In the genomic region with DNA sequence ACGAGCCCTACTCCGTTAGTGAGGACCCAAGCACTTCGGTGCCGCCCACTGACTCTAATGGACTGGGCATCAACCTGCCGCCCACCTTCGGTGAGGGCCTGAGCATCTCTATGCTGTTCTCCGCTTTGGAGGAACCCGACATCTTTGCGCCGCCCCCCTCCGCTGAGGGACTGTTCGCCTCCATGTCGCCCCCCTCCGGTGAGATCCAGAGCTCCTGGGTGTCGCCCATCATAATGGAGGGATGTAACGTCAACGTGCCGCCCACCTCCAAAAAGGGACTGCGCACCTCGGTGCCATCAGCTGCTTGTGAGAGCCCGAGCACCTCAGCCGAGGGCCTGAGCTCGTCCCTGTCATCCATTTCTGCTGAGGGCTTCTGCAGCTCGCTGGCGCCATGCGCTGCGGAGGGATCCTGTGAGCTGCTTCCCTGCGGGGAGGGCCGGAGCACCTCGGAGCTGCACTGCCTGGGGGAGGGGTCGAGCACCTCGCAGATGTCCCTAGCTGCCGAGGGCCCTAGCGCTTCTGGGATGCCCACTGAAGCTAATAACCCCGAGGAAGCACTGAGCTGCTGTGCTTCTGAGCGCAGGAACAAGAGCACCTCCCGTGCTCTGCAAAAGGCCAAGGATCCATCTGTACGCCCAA, we compare ENCODE assay signal across 8 mouse cellular contexts. TPM values are rescaled to one million over a fixed set of nuclear protein-coding genes. Genes with fewer than 3 reads are reported as not detected.
DNase-seq lines count a peak whose midpoint lies in the region; ATAC-seq lines count a peak whose summit lies in the region.

No protein-coding gene starts in this region.

- no peaks in the 10 kb centered on the region for H3K36me3 ChIP-seq in forebrain, embryonic 12.5 days (replicated peaks)
- H3K36me3 ChIP-seq in heart, embryonic 16.5 days (ENCODE audit: control insufficient read depth, insufficient read depth): no peaks in the 10 kb centered on the region
- no peaks in the 10 kb centered on the region for H3K36me3 ChIP-seq in liver, embryonic 13.5 days
- H3K36me3 ChIP-seq in stomach, embryonic 16.5 days (ENCODE audit: control insufficient read depth, insufficient read depth, low read length): no peaks in the 10 kb centered on the region

- H3K9me3 ChIP-seq in forebrain, embryonic 12.5 days: no peaks in the 10 kb centered on the region
- H3K9me3 ChIP-seq in heart, embryonic 16.5 days (replicated peaks; ENCODE audit: control insufficient read depth, low read length): no peaks in the 10 kb centered on the region
- no peaks in the 10 kb centered on the region for H3K9me3 ChIP-seq in liver, embryonic 13.5 days (replicated peaks)
- H3K9me3 ChIP-seq in stomach, embryonic 16.5 days (replicated peaks; ENCODE audit: control insufficient read depth, low read length): no peaks in the 10 kb centered on the region

- H3K27ac ChIP-seq in forebrain, embryonic 12.5 days: no peak overlapping the region
- no peak overlapping the region for H3K27ac ChIP-seq in heart, embryonic 16.5 days (ENCODE audit: low read length)
- H3K27ac ChIP-seq in liver, embryonic 13.5 days: no peak overlapping the region
- H3K27ac ChIP-seq in stomach, embryonic 16.5 days (ENCODE audit: low read length): no peak overlapping the region

- 19% methylated on average over 38 of the region's 38 CpGs for WGBS in forebrain, embryonic 12.5 days
- WGBS in heart, embryonic 16.5 days: 12% methylated on average over 38 of the region's 38 CpGs
- WGBS in liver, embryonic 13.5 days (ENCODE audit: insufficient replicate concordance): 17% methylated on average over 38 of the region's 38 CpGs
- WGBS in stomach, embryonic 16.5 days: 11% methylated on average over 38 of the region's 38 CpGs

- peaks cover 57% of the 10 kb centered on the region for H3K27me3 ChIP-seq in forebrain, embryonic 12.5 days
- peaks cover 12% of the 10 kb centered on the region for H3K27me3 ChIP-seq in heart, embryonic 16.5 days (ENCODE audit: control insufficient read depth, insufficient read depth, low read length)
- peaks cover 37% of the 10 kb centered on the region for H3K27me3 ChIP-seq in liver, embryonic 13.5 days
- peaks cover 20% of the 10 kb centered on the region; the same call in 1 of the 2 replicates for H3K27me3 ChIP-seq in stomach, embryonic 16.5 days (ENCODE audit: control insufficient read depth, insufficient read depth, low read length)

- H3K4me2 ChIP-seq in forebrain, embryonic 12.5 days: peak overlapping the region; percentile 60
- peak overlapping the region; percentile 79 for H3K4me2 ChIP-seq in heart, embryonic 16.5 days (ENCODE audit: low read depth, low read length)
- H3K4me2 ChIP-seq in liver, embryonic 13.5 days: peak overlapping the region; percentile 88
- H3K4me2 ChIP-seq in stomach, embryonic 16.5 days (ENCODE audit: low read depth, low read length): peak overlapping the region; percentile 74

- H3K9ac ChIP-seq in forebrain, embryonic 12.5 days: peak overlapping the region; percentile 71
- H3K9ac ChIP-seq in heart, embryonic 16.5 days (ENCODE audit: low read length): peak overlapping the region; percentile 73
- H3K9ac ChIP-seq in liver, embryonic 13.5 days: peak overlapping the region; percentile 62; the same call in 1 of the 2 replicates
- H3K9ac ChIP-seq in stomach, embryonic 16.5 days (ENCODE audit: low read length): peak overlapping the region; percentile 72

- H3K4me1 ChIP-seq in forebrain, embryonic 12.5 days: 0 out of 2 replicates have a peak, but pooled peaks cover 3% of the 10 kb centered on the region
- H3K4me1 ChIP-seq in heart, embryonic 16.5 days (ENCODE audit: control insufficient read depth, insufficient read depth, low read length): no peaks in the 10 kb centered on the region
- peaks cover 7% of the 10 kb centered on the region; the same call in 1 of the 2 replicates for H3K4me1 ChIP-seq in liver, embryonic 13.5 days (replicated peaks)
- H3K4me1 ChIP-seq in stomach, embryonic 16.5 days (ENCODE audit: control insufficient read depth, insufficient read depth, low read length): no peaks in the 10 kb centered on the region

- peak; percentile 13 for DNase-seq in c-Kit-positive CD71-positive TER-119-positive erythroid progenitor cells, embryonic 14.5 days (ENCODE audit: low spot score)
- peak; percentile 68 to 71 for DNase-seq in kidney, postnatal 25 days
- peak; percentile 33 for DNase-seq in liver, embryonic 13.5 days
- peak; percentile 54 to 65 for DNase-seq in natural killer cell, adult 2 months (ENCODE audit: low spot score in 2 of 2)

- ATAC-seq in CD4-positive, CD25-positive, alpha-beta regulatory T cell, adult 4 months: peak; percentile 82
- ATAC-seq in forebrain, embryonic 12.5 days (ENCODE audit: low FRiP score): peak; percentile 87
- peak; percentile 77 for ATAC-seq in heart, embryonic 16.5 days (replicated peaks; ENCODE audit: extremely low read depth, insufficient read depth, low FRiP score)
- peak; percentile 59; the same call in 1 of the 2 replicates for ATAC-seq in liver, embryonic 13.5 days (ENCODE audit: low read depth)
- peak; percentile 65; the same call in 1 of the 2 replicates for ATAC-seq in stomach, embryonic 16.5 days (ENCODE audit: insufficient read depth, low FRiP score)

- peak overlapping the region; percentile 58 for H3K4me3 ChIP-seq in forebrain, embryonic 12.5 days (replicated peaks)
- H3K4me3 ChIP-seq in heart, embryonic 16.5 days (ENCODE audit: low read length): peak overlapping the region; percentile 65
- peak overlapping the region; percentile 61 for H3K4me3 ChIP-seq in liver, embryonic 13.5 days (replicated peaks)
- H3K4me3 ChIP-seq in stomach, embryonic 16.5 days (replicated peaks; ENCODE audit: low read length): peak overlapping the region; percentile 60

RNA-seq across cellular contexts. Expression of gene Magee1, which starts 1.2 kb away (rescaled TPM):
- polyA plus RNA-seq in CD4-positive, CD25-positive, alpha-beta regulatory T cell, adult 4 months (2017; shearing (Covaris generic)): 1 to 10 TPM; 2.6 to 3.4 TPM
- 69.6 and 76.6 TPM in 2 replicates for polyA plus RNA-seq in forebrain, embryonic 12.5 days (2016; fragmentation: Nextera tagmentation; extraction: Ambion mirVana)
- polyA plus RNA-seq in heart, embryonic 16.5 days (2015; fragmentation: Nextera tagmentation; extraction: Ambion mirVana): 12.4 and 14.0 TPM in 2 replicates
- 2.1 and 2.5 TPM in 2 replicates for polyA plus RNA-seq in liver, embryonic 13.5 days (2015; fragmentation: Nextera tagmentation; extraction: Ambion mirVana)
- polyA plus RNA-seq in stomach, embryonic 16.5 days (2015; fragmentation: Nextera tagmentation; extraction: Ambion mirVana): 24.1 and 27.0 TPM in 2 replicates

RNA-seq across cellular contexts. Expression of gene Pbdc1, which starts 41.8 kb away (rescaled TPM):
- 10 to 100 TPM; 30.6 to 38.5 TPM for polyA plus RNA-seq in CD4-positive, CD25-positive, alpha-beta regulatory T cell, adult 4 months (2017; shearing (Covaris generic))
- 60.3 and 62.8 TPM in 2 replicates for polyA plus RNA-seq in forebrain, embryonic 12.5 days (2016; fragmentation: Nextera tagmentation; extraction: Ambion mirVana)
- 34.3 and 37.2 TPM in 2 replicates for polyA plus RNA-seq in heart, embryonic 16.5 days (2015; fragmentation: Nextera tagmentation; extraction: Ambion mirVana)
- polyA plus RNA-seq in liver, embryonic 13.5 days (2015; fragmentation: Nextera tagmentation; extraction: Ambion mirVana): 54.0 and 61.4 TPM in 2 replicates
- 55.6 and 57.4 TPM in 2 replicates for polyA plus RNA-seq in stomach, embryonic 16.5 days (2015; fragmentation: Nextera tagmentation; extraction: Ambion mirVana)

Comparison
In these comparisons a context has a peak if more than half of its experiments do, and no peak if none do; other contexts are left out.
1. DNase-seq: peak in every context shown above with its lines; median percentile 70 in kidney, postnatal 25 days; 60 in natural killer cell, adult 2 months; 33 in liver, embryonic 13.5 days; 13 in c-Kit-positive CD71-positive TER-119-positive erythroid progenitor cells, embryonic 14.5 days.